Mouse (Mus musculus): ENCODE measurements at regions not wholly inside any gene's neighbourhood (a gene's known extent, or its start where the extent isn't known, plus 50 kb on each side); places are given as distances from the start of the nearest gene placed in this dataset.
A peak's percentile ranks its signal among the peaks of the same experiment; 100 is the strongest.

DNA sequence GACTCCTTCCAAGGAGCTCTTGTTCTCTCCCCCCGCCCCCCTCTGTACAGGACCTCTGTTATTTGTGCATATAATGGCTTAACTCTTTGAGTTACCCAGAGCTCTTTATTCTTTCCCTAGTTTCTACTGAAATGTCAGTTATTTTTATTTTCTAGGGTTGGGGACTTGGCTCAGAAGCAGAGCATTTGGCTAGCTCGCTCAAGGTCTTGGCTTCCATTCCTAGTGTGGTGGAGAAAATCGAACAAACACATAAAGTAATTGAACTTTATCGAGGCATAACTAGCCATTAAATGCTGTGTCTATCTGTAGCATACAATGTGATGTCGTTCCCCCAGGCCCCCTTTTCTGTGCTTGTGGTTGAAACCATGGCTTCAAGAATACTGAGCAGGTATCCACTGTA, 716.5 kb upstream of the Car8 start:
- no peak for DNase-seq (ENCODE audit: low spot score)

GRCm38 (mm10) chr4:8954356-8954914, 715.6 kb upstream of the Car8 start:
- DNase-seq (ENCODE audit: low spot score), result peak; percentile 76

GRCm38 (mm10) chr4:8953181-8953580, 714.3 kb upstream of the Car8 start:
- no peak for DNase-seq (ENCODE audit: low spot score)

- DNase-seq (ENCODE audit: low spot score), result no peak
Measured at GRCm38 (mm10) chr4:8949951-8950350, 711.1 kb upstream of the Car8 start.

DNA sequence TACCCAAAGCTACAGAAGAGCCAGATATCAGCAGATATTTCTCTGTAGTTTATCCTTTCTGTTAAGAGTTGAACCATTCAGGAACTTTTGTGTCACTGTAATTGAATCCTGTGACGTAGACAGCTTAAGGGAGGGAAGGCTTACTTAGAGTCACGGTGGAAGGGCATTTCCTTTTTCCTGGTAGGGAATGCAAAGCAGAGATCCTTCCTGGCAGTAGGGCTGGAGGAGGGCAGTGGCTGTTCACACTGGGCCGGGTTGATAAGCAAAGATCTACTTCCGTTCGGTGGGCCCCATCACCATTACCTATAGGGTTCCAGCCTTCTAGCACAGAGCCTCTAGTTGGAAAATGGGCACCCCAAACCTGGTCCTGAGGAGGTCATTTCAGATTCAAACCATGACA, 710.7 kb upstream of the Car8 start:
- no peak for DNase-seq (ENCODE audit: low spot score)

DNA sequence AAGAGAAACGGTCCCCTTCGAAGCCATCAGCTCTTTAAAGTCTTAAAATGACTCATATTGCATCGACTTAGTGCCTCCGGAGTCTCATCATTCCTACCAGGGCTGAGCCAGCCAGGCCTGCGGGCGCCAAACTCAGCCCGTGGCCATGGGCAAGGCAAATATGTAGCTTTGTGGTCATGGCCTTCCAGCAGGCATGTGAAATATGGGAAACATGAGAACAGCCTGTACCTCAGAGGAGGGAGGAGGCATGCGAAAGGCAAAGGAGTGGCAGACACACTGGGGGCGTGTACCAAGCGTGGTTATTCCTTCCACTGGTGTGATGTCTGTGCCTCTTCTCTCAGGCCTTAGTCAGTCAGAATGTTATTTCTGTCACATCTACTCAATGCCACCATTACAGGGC, 706.3 kb upstream of the Car8 start:
- DNase-seq (ENCODE audit: low spot score), result no peak

DNA sequence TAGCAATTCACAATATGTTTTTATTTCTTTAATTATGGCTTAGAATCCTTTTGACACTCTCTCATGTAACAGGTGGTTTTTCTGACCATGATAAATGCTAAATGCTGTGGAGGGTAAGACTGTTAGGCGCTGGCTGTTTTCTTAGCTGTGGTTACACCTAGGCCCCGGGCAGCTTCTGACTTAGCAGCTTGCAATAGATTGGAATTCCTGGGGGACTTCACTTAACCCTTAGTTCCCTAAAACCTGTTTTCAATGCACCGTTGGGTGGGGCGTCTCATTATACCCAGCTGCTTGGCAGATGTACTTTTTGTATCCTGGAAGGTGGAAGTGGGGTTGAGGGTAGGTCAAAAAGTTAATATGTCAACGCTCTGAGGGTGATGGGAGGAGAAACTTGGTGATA, 704.2 kb upstream of the Car8 start:
- DNase-seq (ENCODE audit: low spot score), result no peak

DNA sequence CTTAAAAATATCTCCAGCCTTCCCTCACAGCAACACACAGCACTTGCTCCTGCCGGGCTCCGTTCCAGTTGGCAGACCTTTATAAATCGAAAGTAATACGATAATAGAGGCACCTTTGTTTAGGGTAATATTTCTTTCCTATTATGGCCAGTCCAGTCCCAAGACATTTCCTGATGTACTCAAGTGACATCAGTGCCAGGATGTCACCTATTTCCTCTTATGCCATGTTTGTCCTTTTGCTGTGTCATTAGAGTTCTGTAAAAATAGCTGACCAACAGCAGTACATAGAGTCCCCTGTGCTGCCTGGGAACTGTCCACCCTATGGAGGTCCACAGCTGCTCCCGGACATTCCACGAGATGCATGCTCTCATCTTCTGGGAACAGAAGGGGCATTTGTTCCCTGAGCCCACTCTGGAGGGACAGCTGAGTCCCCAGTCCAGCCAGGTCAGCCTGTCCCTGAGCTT, 700.1 kb upstream of the Car8 start:
- DNase-seq (ENCODE audit: low spot score), result no peak

DNA sequence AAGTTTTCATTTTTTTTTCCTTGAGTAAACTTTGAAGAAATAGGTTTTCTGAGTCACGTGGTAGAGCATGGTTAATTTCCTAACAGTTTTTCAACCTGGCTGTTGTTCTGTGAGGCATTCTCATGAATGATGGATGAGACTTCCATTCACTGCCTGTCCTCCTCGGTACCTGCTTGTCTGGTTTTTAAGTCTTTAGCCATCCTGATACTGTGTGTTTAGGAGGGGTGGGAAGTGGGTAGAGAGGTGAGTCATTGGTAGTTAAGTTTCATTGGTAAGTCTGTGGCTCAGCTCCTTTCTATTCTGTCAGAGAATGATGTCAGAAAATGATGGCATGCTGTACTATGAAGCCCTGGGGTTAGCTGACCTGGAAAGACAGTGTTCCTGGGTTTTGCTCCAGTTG, 697.1 kb upstream of the Car8 start:
- DNase-seq (ENCODE audit: low spot score), result no peak

- no peak for DNase-seq (ENCODE audit: low spot score)
Measured at GRCm38 (mm10) chr4:8934541-8934940, 695.7 kb upstream of the Car8 start.

GRCm38 (mm10) chr4:8929346-8929745, 690.5 kb upstream of the Car8 start:
- no peak for DNase-seq (ENCODE audit: low spot score)

DNA sequence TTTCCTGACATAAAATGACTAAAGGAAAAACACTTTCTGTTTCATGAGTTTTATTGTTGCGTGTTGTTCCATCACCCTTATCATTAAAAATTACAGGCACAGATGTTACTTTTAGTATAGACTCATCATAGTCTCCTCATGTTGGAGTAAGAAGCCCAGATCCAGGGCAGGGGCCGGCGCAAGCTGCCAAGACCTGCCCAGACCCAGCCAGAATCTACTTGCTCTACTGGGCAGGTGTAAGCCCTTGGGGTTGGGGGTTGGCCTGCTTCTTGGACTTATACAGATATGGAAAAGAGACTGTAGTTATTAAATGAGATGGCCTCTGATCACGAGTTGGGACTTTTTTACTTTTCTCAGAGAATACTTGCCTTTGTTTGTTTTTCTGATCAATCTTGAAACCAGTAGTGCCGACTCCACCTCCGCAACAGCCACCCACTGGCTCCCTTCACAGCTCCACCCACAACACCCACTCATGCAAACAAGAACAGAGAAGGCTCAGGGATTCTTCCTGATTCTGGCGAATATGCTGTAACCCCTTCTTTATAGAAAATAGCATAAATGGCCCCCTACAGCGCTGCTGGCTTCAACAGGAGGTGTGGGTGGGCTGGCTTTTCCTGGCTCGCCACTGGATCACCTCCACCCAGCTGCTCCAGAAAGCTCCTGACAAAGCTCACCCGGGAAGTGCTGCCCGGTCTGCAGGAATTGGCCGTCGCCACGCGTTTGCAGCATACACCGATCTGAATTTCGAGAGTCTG, 689.9 kb upstream of the Car8 start:
- no peak for DNase-seq (ENCODE audit: low spot score)

GRCm38 (mm10) chr4:8927276-8927906, 688.5 kb upstream of the Car8 start:
- no peak for DNase-seq (ENCODE audit: low spot score)

- no peak for DNase-seq (ENCODE audit: low spot score)
Measured at GRCm38 (mm10) chr4:8926642-8927275, 687.9 kb upstream of the Car8 start.

DNA sequence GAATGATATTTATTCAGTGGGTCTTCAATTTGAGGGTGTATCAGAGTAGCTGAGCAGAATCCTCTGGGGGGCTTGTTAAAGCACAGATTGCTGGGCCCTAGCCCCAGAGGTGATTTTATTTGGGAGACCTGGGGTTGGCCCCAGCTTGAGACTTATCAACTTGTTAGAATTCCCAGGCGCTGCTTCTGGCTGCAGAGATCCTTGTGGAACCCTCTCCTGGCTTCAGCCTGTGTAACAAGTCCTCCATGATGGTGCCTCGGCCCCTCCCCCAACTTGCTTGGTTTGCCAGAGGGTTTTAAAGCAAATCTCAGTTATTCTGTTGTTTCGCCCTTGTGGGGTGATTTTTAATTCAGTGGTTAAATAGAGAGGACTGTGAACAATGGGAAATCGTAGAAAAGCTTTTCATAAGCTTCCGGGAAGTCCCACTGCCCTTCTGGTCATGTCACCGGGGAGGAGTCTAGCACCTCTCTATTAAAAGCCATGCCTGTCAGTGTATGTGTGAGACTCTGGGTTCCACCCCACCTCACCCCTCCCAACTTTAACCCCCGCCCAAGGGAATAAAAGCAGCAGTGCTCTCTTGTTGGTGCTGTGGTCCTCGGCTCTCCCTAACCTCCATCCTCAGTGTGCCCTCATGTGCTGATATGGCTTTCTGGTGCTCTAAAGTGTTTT, 684.0 kb upstream of the Car8 start:
- no peak for DNase-seq (ENCODE audit: low spot score)

- DNase-seq (ENCODE audit: low spot score), result no peak
Measured at GRCm38 (mm10) chr4:8921477-8922385, 682.9 kb upstream of the Car8 start.

DNA sequence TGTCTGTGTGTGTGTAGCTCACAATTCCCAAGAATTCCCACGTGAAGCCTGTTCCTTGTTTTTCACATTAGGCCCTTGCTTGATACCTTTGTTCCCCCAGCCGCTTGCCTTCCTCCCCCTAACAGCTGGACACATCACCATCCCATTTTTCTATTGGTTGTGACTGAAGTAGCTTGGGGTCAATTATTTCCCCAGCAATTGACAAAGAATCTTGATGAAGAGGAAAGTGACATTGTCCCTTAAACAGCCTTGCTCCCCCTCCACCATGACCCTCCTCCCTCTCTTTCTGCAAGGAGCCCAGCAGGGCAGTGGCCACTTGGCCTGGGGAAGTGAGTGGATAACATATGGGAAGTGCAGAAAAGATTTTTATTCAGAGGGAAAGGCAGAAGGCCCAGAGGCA, 681.5 kb upstream of the Car8 start:
- no peak for DNase-seq (ENCODE audit: low spot score)

- DNase-seq (ENCODE audit: low spot score), result no peak
Measured at GRCm38 (mm10) chr4:8919366-8919984, 680.6 kb upstream of the Car8 start.

Data from yolk sac, embryonic 10.5 days (tissue).